Mouse (Mus musculus): ENCODE data around the gene Rpsa.

GRCm38 (mm10) chr9:120095886-120096285 lies 31.6 kb upstream of the Rpsa start:
- TF ChIP-seq GATA1 (IDR thresholded peaks at IDR 0.05; ENCODE audit: low read length) (no peak), TAL1 (IDR thresholded peaks at IDR 0.05; ENCODE audit: low read length) (no peak)
